Mouse (Mus musculus) T-cell, adult 2 months (primary cell): ENCODE results near the gene Nek1.

Experiments used
- DNase-seq: peaks from one replicate; pipeline ENCODE4 v3.0.0; 2022; ENCODE audit warnings: low spot score

The Nek1 gene

GRCm38 (mm10) chr8:61158540-61158939 lies 165.5 kb downstream of the Nek1 start:
- DNase-seq: no peak

GRCm38 (mm10) chr8:61161461-61162185 lies 168.6 kb downstream of the Nek1 start:
- no peak for DNase-seq

- no peak for DNase-seq
Observed at GRCm38 (mm10) chr8:61162186-61162566, 169.2 kb downstream of the Nek1 start.

DNA sequence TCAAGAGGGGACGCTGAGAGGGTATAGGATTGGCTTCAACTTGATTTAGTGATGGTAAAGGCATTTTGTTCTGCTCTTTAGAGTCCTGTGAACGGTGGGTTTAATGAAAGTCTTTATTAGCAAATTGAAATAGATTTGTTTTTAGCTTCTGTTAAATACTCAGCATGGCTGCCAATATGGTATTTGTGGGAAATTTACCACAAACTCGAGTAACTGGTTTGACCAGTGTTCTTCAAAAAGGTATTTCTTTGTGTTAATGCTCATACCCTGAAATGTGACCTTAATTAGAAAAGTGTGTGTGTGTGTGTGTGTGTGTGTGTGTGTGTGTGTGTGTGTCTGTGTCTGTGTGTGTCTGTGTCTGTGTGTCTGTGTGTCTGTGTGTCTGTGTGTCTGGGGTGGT lies 178.6 kb downstream of the Nek1 start:
- DNase-seq: no peak

- no peak for DNase-seq
Observed at GRCm38 (mm10) chr8:61173921-61174492, 181.0 kb downstream of the Nek1 start.

DNA sequence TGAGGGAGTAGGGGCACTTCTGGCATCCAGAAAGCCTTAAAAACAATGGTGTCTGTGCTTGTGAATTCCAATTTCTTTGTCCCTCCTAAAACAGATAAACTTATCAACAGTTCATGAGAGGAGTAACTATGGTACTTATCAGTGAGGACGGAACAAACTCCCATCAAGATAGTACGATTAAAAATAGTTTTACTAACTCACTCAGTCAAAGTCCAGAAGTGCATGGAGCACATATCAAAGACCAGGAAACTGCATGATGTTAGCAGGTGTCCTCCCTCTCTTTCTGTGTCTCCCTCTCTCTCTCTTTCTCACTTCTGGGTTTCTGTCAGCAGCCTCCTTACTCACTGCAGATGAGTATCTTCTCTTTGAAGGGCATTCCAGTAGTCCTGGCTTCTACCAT lies 182.9 kb downstream of the Nek1 start:
- no peak for DNase-seq

DNA sequence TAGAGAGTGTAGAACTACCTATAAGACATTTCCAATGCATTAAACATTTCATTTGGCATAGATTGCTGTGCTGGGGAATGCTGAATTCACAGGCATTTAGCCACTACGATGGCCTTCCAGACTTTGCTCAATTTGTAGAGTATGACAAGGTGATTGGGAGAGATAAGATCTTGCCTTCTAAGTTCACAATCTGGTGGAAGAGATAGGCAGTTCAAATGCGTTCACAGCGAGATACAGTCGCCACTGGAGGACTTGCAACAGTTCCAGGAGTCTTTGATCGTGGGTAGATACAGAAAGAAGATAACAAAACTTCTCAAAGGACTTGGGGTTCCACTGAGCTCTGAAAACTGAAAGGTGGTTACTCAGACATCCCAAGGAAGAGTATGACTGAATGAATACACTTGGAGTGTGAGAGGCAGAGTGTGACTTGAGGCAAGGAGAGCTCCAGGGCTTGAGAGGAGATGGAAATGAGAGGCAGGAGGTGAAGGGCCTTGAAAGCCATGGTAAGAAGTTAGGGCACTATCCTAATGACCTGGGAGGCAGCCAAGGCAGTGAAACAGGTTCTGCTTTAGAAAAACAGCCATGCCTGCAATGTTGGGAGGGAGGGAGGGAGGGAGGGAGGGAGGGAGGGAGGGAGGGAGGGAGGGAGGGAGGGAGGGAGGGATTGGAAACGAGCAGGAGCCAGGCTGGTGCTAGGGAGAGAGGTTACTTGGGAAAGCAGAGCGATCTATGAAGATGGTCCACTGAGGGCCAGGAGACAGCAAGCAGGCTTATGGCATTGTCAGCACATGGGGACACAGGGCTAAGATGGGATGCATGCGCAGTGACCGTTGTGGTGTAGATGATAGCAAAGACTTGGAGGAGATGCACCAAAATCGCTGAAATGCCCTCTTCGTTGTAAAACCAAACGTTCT lies 184.9 kb downstream of the Nek1 start:
- DNase-seq: no peak

GRCm38 (mm10) chr8:61178594-61179140 lies 185.7 kb downstream of the Nek1 start:
- DNase-seq: no peak
